ENCODE assay signal across 18 mouse cellular contexts in genomic region chr6:108504717-108505116, GRCm38 (mm10).
DNase-seq lines count a peak whose midpoint lies in the region; ATAC-seq and TF ChIP-seq lines count a peak whose summit lies in the region.
"Had no signal": no experiment of that assay in that cellular context is flagged by ENCODE, and none has a peak within 500 bp of the region (broad histone marks: within the 10 kb centered on the region; RNA-seq: fewer than 3 reads in every experiment).

No protein-coding gene starts in this region.

- no peak for TF ChIP-seq CTCF in liver, postnatal 0 days (IDR thresholded peaks at IDR 0.05; ENCODE audit: low read depth)

- peaks cover 7% of the 10 kb centered on the region; the same call in 1 of the 2 replicates for H3K36me3 ChIP-seq in liver, postnatal 0 days (replicated peaks; ENCODE audit: insufficient read depth, low read length)
- peaks cover 35% of the 10 kb centered on the region for H3K36me3 ChIP-seq in embryonic facial prominence, embryonic 10.5 days (replicated peaks)
- H3K36me3 ChIP-seq: hindbrain, embryonic 15.5 days had no signal

- no peak for DNase-seq in frontal cortex, postnatal 14 days (ENCODE audit: low spot score in 2 of 2)
- no peak for DNase-seq in liver, postnatal 0 days
- no peak for DNase-seq in liver
- DNase-seq in induced T-regulatory cell, adult 2 months (ENCODE audit: low read depth): peak; percentile 74
- DNase-seq in skeletal muscle tissue, adult 2 months (ENCODE audit: low read depth, low spot score): peak; percentile 25
- no peak for DNase-seq in layer of hippocampus, adult 9-10 months (ENCODE audit: low spot score)
- DNase-seq in embryonic facial prominence, embryonic 10.5 days (ENCODE audit: low spot score): no peak
- DNase-seq: cerebellum, adult 11-12 months; heart, adult 11 months; kidney, adult 2 months; lung, adult 18-20 months; midbrain, embryonic 14.5 days; thymus, postnatal 25 days had no signal

- TF ChIP-seq EP300 in liver, postnatal 0 days (IDR thresholded peaks at IDR 0.05; ENCODE audit: low read depth): no peak

- H3K4me2 ChIP-seq in liver, postnatal 0 days (ENCODE audit: low read depth, low read length): no peak overlapping the region
- H3K4me2 ChIP-seq: embryonic facial prominence, embryonic 13.5 days; hindbrain, embryonic 15.5 days; limb, embryonic 12.5 days had no signal

- 65% methylated on average over 7 of the region's 7 CpGs for WGBS in liver, postnatal 0 days (ENCODE audit: insufficient replicate concordance)
- 87% methylated on average over 7 of the region's 7 CpGs for WGBS in embryonic facial prominence, embryonic 10.5 days

- no peaks in the 10 kb centered on the region for H3K27me3 ChIP-seq in liver, postnatal 0 days (ENCODE audit: insufficient read depth, low read length)
- H3K27me3 ChIP-seq in embryonic facial prominence, embryonic 10.5 days (replicated peaks; ENCODE audit: low read depth, poor library complexity, severe bottlenecking): no peaks in the 10 kb centered on the region
- H3K27me3 ChIP-seq: embryonic facial prominence, embryonic 13.5 days; hindbrain, embryonic 15.5 days; limb, embryonic 12.5 days; Patski had no signal

- ATAC-seq in frontal cortex, adult (ENCODE audit: low TSS enrichment): peak; percentile 79
- no peak for ATAC-seq in liver, postnatal 0 days
- ATAC-seq: Patski had no signal

- H3K9ac ChIP-seq in liver, postnatal 0 days (replicated peaks): no peak overlapping the region
- H3K9ac ChIP-seq: embryonic facial prominence, embryonic 13.5 days; hindbrain, embryonic 15.5 days; limb, embryonic 12.5 days had no signal

- no peak overlapping the region for H3K4me3 ChIP-seq in liver, postnatal 0 days (ENCODE audit: low read depth, low read length)
- H3K4me3 ChIP-seq in embryonic facial prominence, embryonic 10.5 days: no peak overlapping the region
- H3K4me3 ChIP-seq: embryonic facial prominence, embryonic 13.5 days; hindbrain, embryonic 15.5 days; limb, embryonic 12.5 days had no signal

- H3K27ac ChIP-seq in liver, postnatal 0 days (ENCODE audit: low read depth): peak overlapping the region; percentile 73
- H3K27ac ChIP-seq in embryonic facial prominence, embryonic 10.5 days (replicated peaks): no peak overlapping the region
- H3K27ac ChIP-seq: embryonic facial prominence, embryonic 13.5 days; hindbrain, embryonic 15.5 days; limb, embryonic 12.5 days had no signal

- H3K4me1 ChIP-seq in liver, postnatal 0 days (ENCODE audit: insufficient read depth): peaks cover 19% of the 10 kb centered on the region
- H3K4me1 ChIP-seq in embryonic facial prominence, embryonic 10.5 days: peaks cover 3% of the 10 kb centered on the region; the same call in 1 of the 2 replicates
- H3K4me1 ChIP-seq: embryonic facial prominence, embryonic 13.5 days; hindbrain, embryonic 15.5 days; limb, embryonic 12.5 days had no signal

- no peaks in the 10 kb centered on the region for H3K9me3 ChIP-seq in liver, postnatal 0 days (ENCODE audit: low read length)
- H3K9me3 ChIP-seq in embryonic facial prominence, embryonic 10.5 days: no peaks in the 10 kb centered on the region
- H3K9me3 ChIP-seq: embryonic facial prominence, embryonic 13.5 days; hindbrain, embryonic 15.5 days; limb, embryonic 12.5 days had no signal

Comparison
In these comparisons a context has a peak if more than half of its experiments do, and no peak if none do; other contexts are left out.
1. DNase-seq: peak in induced T-regulatory cell, adult 2 months (single experiment) and skeletal muscle tissue, adult 2 months (single experiment); none in frontal cortex, postnatal 14 days (0 of 2), liver, postnatal 0 days (single experiment), liver (single experiment), layer of hippocampus, adult 9-10 months (single experiment) and embryonic facial prominence, embryonic 10.5 days (single experiment).